Mouse (Mus musculus): ENCODE results near the gene Nrgn. TPM values are rescaled to one million over a fixed set of nuclear protein-coding genes. Genes with fewer than 3 reads are reported as not detected.

Nrgn gene
- total and polyA plus RNA-seq, 2 experiments from 2014 or later = 76.2 to 176 TPM

DNA sequence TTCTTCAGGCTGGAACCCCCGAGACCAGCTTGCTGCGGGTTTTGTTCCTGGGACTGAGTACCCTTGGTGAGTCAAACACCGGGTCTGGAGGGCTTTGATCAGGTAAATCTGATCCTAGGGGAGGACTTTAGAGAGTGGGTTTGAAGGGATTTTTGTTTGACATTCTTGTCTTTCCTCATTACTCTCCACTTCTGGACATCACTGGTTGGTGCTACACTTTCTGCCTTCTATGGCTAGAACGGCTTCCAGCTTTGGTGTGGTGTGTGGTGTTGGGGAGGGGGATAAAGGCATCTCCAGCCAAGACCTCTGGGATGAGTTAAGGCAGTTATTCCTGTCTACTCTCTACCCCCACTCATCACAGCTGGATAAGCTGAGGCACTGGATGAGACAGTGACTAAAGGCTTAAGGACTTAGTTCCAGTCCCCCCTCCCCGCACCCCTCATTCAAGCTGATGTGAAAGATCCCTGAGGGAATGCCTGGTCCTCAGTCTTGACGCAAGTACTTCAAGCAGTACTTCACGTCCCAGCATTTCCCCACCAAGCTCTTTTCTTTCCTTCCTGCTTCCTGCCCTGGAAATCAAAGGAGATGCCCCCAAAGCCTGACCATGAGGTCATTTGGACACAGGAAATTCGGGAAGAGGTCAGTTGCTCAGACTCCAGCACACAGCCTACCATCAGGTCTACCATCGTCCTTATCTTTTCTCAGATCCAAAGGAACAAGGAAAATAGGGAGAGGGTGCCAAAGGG, 24.3 kb downstream of the Nrgn start:
- no peak overlapping the region; the same call in 1 of the 2 replicates for H3K27ac ChIP-seq (ENCODE audit: low read depth, low read length)
- peak overlapping the region; percentile 18; the same call in 1 of the 2 replicates for H3K4me3 ChIP-seq (ENCODE audit: low read depth, low read length)
- no peaks in the 10 kb centered on the region for H3K4me1 ChIP-seq (ENCODE audit: insufficient read depth)
- H3K36me3 ChIP-seq (ENCODE audit: insufficient read depth) = peaks cover 18% of the 10 kb centered on the region; the same call in 1 of the 2 replicates
- H3K9ac ChIP-seq = no peak overlapping the region
- DNase-seq (no peak), ATAC-seq (no peak)
- peaks cover 31% of the 10 kb centered on the region for H3K27me3 ChIP-seq (ENCODE audit: insufficient read depth, low read length)
- no peak for TF ChIP-seq CTCF (IDR thresholded peaks at IDR 0.05; ENCODE audit: low read depth)
- no peak overlapping the region for H3K4me2 ChIP-seq (ENCODE audit: low read depth)
- WGBS = 39% methylated on average over 9 of the region's 9 CpGs
- H3K9me3 ChIP-seq (ENCODE audit: low read length) = no peaks in the 10 kb centered on the region

DNA sequence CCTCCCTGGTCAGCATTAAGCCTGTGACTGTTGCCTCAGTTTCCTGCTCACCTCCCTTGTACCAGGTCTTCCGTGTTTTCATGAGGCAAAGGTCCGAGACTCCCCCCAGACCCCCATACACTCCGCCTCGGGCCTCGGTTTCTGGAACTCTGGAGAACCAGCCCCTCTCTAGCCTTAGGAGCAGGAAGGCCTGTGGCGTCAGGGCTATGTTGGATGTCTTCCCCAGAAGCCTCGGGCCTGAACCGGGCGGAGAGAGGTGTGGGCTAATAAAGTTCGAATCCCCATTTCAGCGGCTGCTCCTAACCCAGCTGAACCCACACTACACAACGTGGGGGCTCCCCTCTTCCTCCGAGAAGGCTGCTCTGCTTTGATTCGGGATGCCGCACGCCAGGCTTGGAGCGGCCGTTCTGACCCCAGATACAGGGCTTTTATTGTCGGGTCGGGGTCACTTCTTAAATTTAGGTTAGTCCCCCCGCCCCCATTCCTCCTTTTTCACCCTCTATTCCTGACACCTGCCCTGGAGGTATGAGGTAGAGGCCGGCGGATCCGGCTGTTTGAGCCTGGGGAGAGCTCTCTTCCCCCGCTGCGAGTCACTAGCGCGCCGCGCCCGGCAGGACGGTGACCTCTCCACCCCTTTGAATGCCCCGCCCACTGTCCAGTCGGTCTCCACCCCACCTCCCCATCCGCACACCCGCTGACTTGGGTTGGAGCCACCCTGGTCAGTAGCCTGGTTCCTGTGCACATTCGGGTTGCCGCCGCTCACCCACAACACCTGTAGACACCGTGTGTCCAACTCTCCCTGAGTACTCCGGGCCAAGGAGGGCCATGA, 25.1 kb downstream of the Nrgn start, which contains the start of gene Esam:
Esam (plus strand) TSS at position 683 of the 829 bp plus-strand sequence.
- Histone ChIP-seq H3K4me1 (ENCODE audit: insufficient read depth) (no peaks in the 10 kb centered on the region), H3K4me2 (ENCODE audit: low read depth) (peak within 1 kb of the TSS; percentile 58; the same call in 1 of the 2 replicates), H3K9ac (no peak within 1 kb of the TSS), H3K9me3 (ENCODE audit: low read length) (no peaks in the 10 kb centered on the region), H3K27me3 (ENCODE audit: insufficient read depth, low read length) (peaks cover 31% of the 10 kb centered on the region), H3K4me3 (ENCODE audit: low read depth, low read length) (peak within 1 kb of the TSS; percentile 18; the same call in 1 of the 2 replicates), H3K36me3 (ENCODE audit: insufficient read depth) (peaks cover 23% of the 10 kb centered on the region; the same call in 1 of the 2 replicates), H3K27ac (ENCODE audit: low read depth, low read length) (no peak within 1 kb of the TSS; the same call in 1 of the 2 replicates)
- 14% methylated on average over 41 of the region's 41 CpGs for WGBS
- no peak for TF ChIP-seq CTCF (IDR thresholded peaks at IDR 0.05; ENCODE audit: low read depth)
- DNase-seq (no peak), ATAC-seq (no peak)

GRCm38 (mm10) chr9:37526443-37527395, 26.0 kb downstream of the Nrgn start:
- H3K36me3 ChIP-seq (ENCODE audit: insufficient read depth) = peaks cover 23% of the 10 kb centered on the region; the same call in 1 of the 2 replicates
- H3K9me3 ChIP-seq (ENCODE audit: low read length) = no peaks in the 10 kb centered on the region
- WGBS = 37% methylated on average over 21 of the region's 21 CpGs
- no peak overlapping the region for H3K27ac ChIP-seq (ENCODE audit: low read depth, low read length)
- H3K4me1 ChIP-seq (ENCODE audit: insufficient read depth) = no peaks in the 10 kb centered on the region
- no peak for ATAC-seq
- TF ChIP-seq CTCF (IDR thresholded peaks at IDR 0.05; ENCODE audit: low read depth) = peak; percentile 25; the same call in 1 of the 2 replicates
- H3K9ac ChIP-seq = no peak overlapping the region
- H3K27me3 ChIP-seq (ENCODE audit: insufficient read depth, low read length) = peaks cover 31% of the 10 kb centered on the region
- no peak overlapping the region for H3K4me3 ChIP-seq (ENCODE audit: low read depth, low read length)
- no peak for DNase-seq
- H3K4me2 ChIP-seq (ENCODE audit: low read depth) = no peak overlapping the region

DNA sequence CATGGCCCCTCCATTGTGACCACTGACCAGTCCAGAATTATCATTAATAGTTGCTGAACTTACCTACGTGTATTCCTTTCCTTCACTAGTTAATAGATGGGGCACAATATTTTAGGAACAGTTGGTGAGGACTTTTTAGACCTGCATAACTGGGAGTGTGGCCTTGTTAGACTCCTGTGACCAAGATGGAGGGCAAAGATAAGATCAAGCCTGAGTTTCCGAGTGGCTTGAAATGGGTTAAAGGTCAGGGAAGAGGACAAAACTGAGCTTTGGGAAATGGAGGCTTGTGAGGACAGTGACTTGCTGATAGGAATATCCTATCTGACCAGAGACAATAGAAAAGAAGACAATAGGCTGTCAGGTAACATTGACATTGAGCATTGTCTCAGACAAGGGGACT, 27.2 kb downstream of the Nrgn start:
- ATAC-seq (no peak), DNase-seq (no peak)
- whole genome bisulfite sequencing = 91% methylated on average over 2 of the region's 2 CpGs
- H3K27ac ChIP-seq (ENCODE audit: low read depth, low read length) = no peak overlapping the region
- H3K4me3 ChIP-seq (ENCODE audit: low read depth, low read length) = no peak overlapping the region
- no peaks in the 10 kb centered on the region for H3K4me1 ChIP-seq (ENCODE audit: insufficient read depth)
- no peaks in the 10 kb centered on the region for H3K9me3 ChIP-seq (ENCODE audit: low read length)
- TF ChIP-seq CTCF (IDR thresholded peaks at IDR 0.05; ENCODE audit: low read depth) = no peak
- H3K27me3 ChIP-seq (ENCODE audit: insufficient read depth, low read length) = peaks cover 29% of the 10 kb centered on the region
- peaks cover 23% of the 10 kb centered on the region; the same call in 1 of the 2 replicates for H3K36me3 ChIP-seq (ENCODE audit: insufficient read depth)
- no peak overlapping the region for H3K9ac ChIP-seq
- no peak overlapping the region for H3K4me2 ChIP-seq (ENCODE audit: low read depth)

DNA sequence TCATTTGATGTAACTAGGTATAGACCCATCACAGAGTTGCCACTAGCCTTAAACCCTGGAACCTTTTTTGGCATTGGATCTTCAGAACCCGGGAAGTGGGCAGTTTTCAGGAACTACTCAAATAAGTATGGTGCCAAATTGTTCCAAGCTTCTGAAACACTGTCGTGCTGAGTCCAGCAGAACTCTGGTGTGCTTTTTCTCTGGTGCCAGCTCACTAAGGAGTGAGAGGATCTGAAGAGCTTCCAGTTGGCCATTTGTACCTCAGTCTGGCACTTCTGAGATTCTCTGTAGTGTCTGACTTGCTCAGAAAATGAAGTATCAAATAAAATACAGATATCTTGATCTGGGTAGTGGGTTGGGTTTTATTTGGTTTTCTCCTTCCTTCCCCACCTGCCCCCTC, 32.7 kb downstream of the Nrgn start:
- 77% methylated on average over 2 of the region's 2 CpGs for WGBS
- Histone ChIP-seq H3K9ac (no peak overlapping the region), H3K27me3 (ENCODE audit: insufficient read depth, low read length) (no peaks in the 10 kb centered on the region), H3K4me3 (ENCODE audit: low read depth, low read length) (no peak overlapping the region), H3K4me2 (ENCODE audit: low read depth) (no peak overlapping the region), H3K4me1 (ENCODE audit: insufficient read depth) (no peaks in the 10 kb centered on the region), H3K27ac (ENCODE audit: low read depth, low read length) (no peak overlapping the region), H3K9me3 (ENCODE audit: low read length) (no peaks in the 10 kb centered on the region), H3K36me3 (ENCODE audit: insufficient read depth) (peaks cover 18% of the 10 kb centered on the region)
- TF ChIP-seq CTCF (IDR thresholded peaks at IDR 0.05; ENCODE audit: low read depth) = no peak
- no peak for DNase-seq
- no peak for ATAC-seq

GRCm38 (mm10) chr9:37518991-37519390, 33.7 kb downstream of the Nrgn start:
- no peak for TF ChIP-seq CTCF (IDR thresholded peaks at IDR 0.05; ENCODE audit: low read depth)
- H3K27me3 ChIP-seq (ENCODE audit: insufficient read depth, low read length) = no peaks in the 10 kb centered on the region
- 0 out of 2 replicates have a peak overlapping the region, but pooled peaks have one; percentile 10 for H3K27ac ChIP-seq (ENCODE audit: low read depth, low read length)
- H3K4me2 ChIP-seq (ENCODE audit: low read depth) = no peak overlapping the region
- H3K9me3 ChIP-seq (ENCODE audit: low read length) = no peaks in the 10 kb centered on the region
- H3K4me3 ChIP-seq (ENCODE audit: low read depth, low read length) = no peak overlapping the region
- H3K36me3 ChIP-seq (ENCODE audit: insufficient read depth) = peaks cover 12% of the 10 kb centered on the region
- 76% methylated on average over 8 of the region's 8 CpGs for WGBS
- 0 out of 2 replicates have a peak, but pooled peaks cover 6% of the 10 kb centered on the region for H3K4me1 ChIP-seq (ENCODE audit: insufficient read depth)
- H3K9ac ChIP-seq = no peak overlapping the region
- peak; percentile 38 for DNase-seq
- no peak for ATAC-seq
